26 mouse cellular contexts compared by ENCODE assay signal in genomic region chr4:103969906-103970305, GRCm38 (mm10).
DNase-seq lines count a peak whose midpoint lies in the region; ATAC-seq lines count a peak whose summit lies in the region.
"Had no signal": no experiment of that assay in that cellular context is flagged by ENCODE, and none has a peak within 500 bp of the region (broad histone marks: within the 10 kb centered on the region; RNA-seq: fewer than 3 reads in every experiment).

No protein-coding gene starts in this region.

- no peaks in the 10 kb centered on the region for H3K27me3 ChIP-seq in hindbrain, embryonic 12.5 days
- H3K27me3 ChIP-seq in hindbrain, embryonic 14.5 days (ENCODE audit: control insufficient read depth, insufficient read depth, low read length) = no peaks in the 10 kb centered on the region
- H3K27me3 ChIP-seq in neural tube, embryonic 11.5 days (ENCODE audit: control insufficient read depth, insufficient read depth, low read length) = no peaks in the 10 kb centered on the region
- H3K27me3 ChIP-seq: forebrain, embryonic 13.5 days; heart, embryonic 13.5 days had no signal

- H3K4me2 ChIP-seq in hindbrain, embryonic 12.5 days (replicated peaks) = no peak overlapping the region
- no peak overlapping the region for H3K4me2 ChIP-seq in hindbrain, embryonic 14.5 days (replicated peaks)
- no peak overlapping the region for H3K4me2 ChIP-seq in neural tube, embryonic 11.5 days (ENCODE audit: low read depth)
- H3K4me2 ChIP-seq: forebrain, embryonic 13.5 days; heart, embryonic 13.5 days had no signal

- peak; percentile 50 for ATAC-seq in hindbrain, embryonic 12.5 days (ENCODE audit: low FRiP score)
- ATAC-seq in hindbrain, embryonic 14.5 days (ENCODE audit: low FRiP score) = no peak
- no peak for ATAC-seq in neural tube, embryonic 11.5 days (ENCODE audit: insufficient read depth, low FRiP score, low TSS enrichment)
- ATAC-seq: activated CD4-positive, CD25-positive, alpha-beta regulatory T cell, adult 4 months; forebrain, embryonic 13.5 days; forebrain, embryonic 16.5 days; hindbrain, postnatal 0 days; inflammation-experienced regulatory T-cells, adult 6 months; intestine, embryonic 16.5 days had no signal

- no peaks in the 10 kb centered on the region for H3K36me3 ChIP-seq in hindbrain, embryonic 12.5 days
- H3K36me3 ChIP-seq in hindbrain, embryonic 14.5 days (replicated peaks; ENCODE audit: control insufficient read depth, insufficient read depth) = no peaks in the 10 kb centered on the region
- no peaks in the 10 kb centered on the region for H3K36me3 ChIP-seq in neural tube, embryonic 11.5 days (ENCODE audit: control insufficient read depth, insufficient read depth, low read length)
- H3K36me3 ChIP-seq: forebrain, embryonic 10.5 days; heart, embryonic 10.5 days; heart, embryonic 13.5 days had no signal

- peaks cover 6% of the 10 kb centered on the region; the same call in 1 of the 2 replicates for H3K4me1 ChIP-seq in hindbrain, embryonic 12.5 days
- H3K4me1 ChIP-seq in hindbrain, embryonic 14.5 days (replicated peaks; ENCODE audit: control insufficient read depth, insufficient read depth, low read length) = no peaks in the 10 kb centered on the region
- no peaks in the 10 kb centered on the region for H3K4me1 ChIP-seq in neural tube, embryonic 11.5 days (ENCODE audit: control insufficient read depth, insufficient read depth, low read length)
- H3K4me1 ChIP-seq: forebrain, embryonic 10.5 days; forebrain, embryonic 13.5 days; heart, embryonic 10.5 days; heart, embryonic 13.5 days had no signal

- WGBS in hindbrain, embryonic 12.5 days = 51% methylated on average over 9 of the region's 9 CpGs
- WGBS in hindbrain, embryonic 14.5 days = 53% methylated on average over 9 of the region's 9 CpGs
- 26% methylated on average over 9 of the region's 9 CpGs for WGBS in neural tube, embryonic 11.5 days

- 0 out of 2 replicates have a peak overlapping the region, but pooled peaks have one; percentile 23 for H3K27ac ChIP-seq in hindbrain, embryonic 12.5 days
- no peak overlapping the region for H3K27ac ChIP-seq in hindbrain, embryonic 14.5 days
- H3K27ac ChIP-seq in neural tube, embryonic 11.5 days (ENCODE audit: low read depth, low read length) = no peak overlapping the region
- H3K27ac ChIP-seq: forebrain, embryonic 10.5 days; forebrain, embryonic 13.5 days; heart, adult 2 months; heart, embryonic 10.5 days; heart, embryonic 13.5 days; hindbrain, postnatal 0 days had no signal

- H3K9me3 ChIP-seq in hindbrain, embryonic 12.5 days (replicated peaks) = no peaks in the 10 kb centered on the region
- no peaks in the 10 kb centered on the region for H3K9me3 ChIP-seq in hindbrain, embryonic 14.5 days (ENCODE audit: control insufficient read depth, low read length)
- no peaks in the 10 kb centered on the region for H3K9me3 ChIP-seq in neural tube, embryonic 11.5 days (ENCODE audit: control insufficient read depth, low read length)
- H3K9me3 ChIP-seq: forebrain, embryonic 10.5 days; forebrain, embryonic 13.5 days; heart, embryonic 10.5 days; heart, embryonic 13.5 days had no signal

- no peak overlapping the region for H3K4me3 ChIP-seq in hindbrain, embryonic 12.5 days
- no peak overlapping the region for H3K4me3 ChIP-seq in hindbrain, embryonic 14.5 days (replicated peaks; ENCODE audit: low read length)
- no peak overlapping the region for H3K4me3 ChIP-seq in neural tube, embryonic 11.5 days (ENCODE audit: low read depth, low read length)
- H3K4me3 ChIP-seq: forebrain, embryonic 10.5 days; forebrain, embryonic 13.5 days; heart, adult 2 months; heart, embryonic 10.5 days; heart, embryonic 13.5 days had no signal

- DNase-seq in embryo, embryonic 10.5 days (ENCODE audit: low spot score) = peak; percentile 17
- DNase-seq in embryo, embryonic 10 days (ENCODE audit: low spot score) = no peak
- no peak for DNase-seq in hindbrain, embryonic 14.5 days (ENCODE audit: low spot score)
- peak; percentile 51 for DNase-seq in neural tube, embryonic 11.5 days (ENCODE audit: low spot score)
- DNase-seq in neural tube, embryonic 10.5 days (ENCODE audit: extremely low spot score, low spot score) = no peak
- DNase-seq: adrenal gland, adult 8-10 months; adrenal gland, postnatal 25 days; cerebellum, adult 11-12 months; cerebellum, adult 8-10 months; cerebellum, postnatal 10 days; cerebellum, postnatal 36 days; gastrocnemius, postnatal 10 days; gastrocnemius, postnatal 36 days; heart, adult 2 months; heart, postnatal 14 days; heart, postnatal 4 days had no signal

- H3K9ac ChIP-seq in hindbrain, embryonic 12.5 days = no peak overlapping the region
- H3K9ac ChIP-seq in hindbrain, embryonic 14.5 days = no peak overlapping the region
- no peak overlapping the region for H3K9ac ChIP-seq in neural tube, embryonic 11.5 days (ENCODE audit: low read length)
- H3K9ac ChIP-seq: forebrain, embryonic 13.5 days; heart, embryonic 13.5 days had no signal

Comparison
In these comparisons a context has a peak if more than half of its experiments do, and no peak if none do; other contexts are left out.
1. DNase-seq: peak in embryo, embryonic 10.5 days (single experiment) and neural tube, embryonic 11.5 days (single experiment); none in embryo, embryonic 10 days (single experiment), hindbrain, embryonic 14.5 days (single experiment) and neural tube, embryonic 10.5 days (single experiment).